Mouse (Mus musculus) spleen, postnatal 10 days (tissue): ENCODE results near the gene Capns1.
"Not testable (repeated sequence)": the region's sequence is repeated elsewhere in the genome, so short reads cannot be mapped to it uniquely, and the experiment has no call there.

Experiments used
- DNase-seq, 2 experiments: peaks; one replicate each; pipeline ENCODE4 v3.0.0; 2021 to 2022; ENCODE audit warnings: low spot score in 2 of 2

Capns1 gene

GRCm38 (mm10) chr7:30198481-30198971 lies at the start of gene Capns1:
Gene Capns1 (minus strand): TSS chr7:30198811.
- DNase-seq, result peak; percentile 28 to 70

GRCm38 (mm10) chr7:30237374-30237773 lies 38.8 kb upstream of the Capns1 start:
- DNase-seq, result not testable (repeated sequence)

GRCm38 (mm10) chr7:30235625-30236024 lies 37.0 kb upstream of the Capns1 start, which contains the start of gene Ovol3:
Gene Ovol3 (minus strand): TSS chr7:30235725.
- no peak for DNase-seq

- no peak for DNase-seq
Observed at GRCm38 (mm10) chr7:30235091-30235490, 36.5 kb upstream of the Capns1 start.

- DNase-seq, result no peak
Observed at GRCm38 (mm10) chr7:30234276-30234858, 35.8 kb upstream of the Capns1 start.

DNA sequence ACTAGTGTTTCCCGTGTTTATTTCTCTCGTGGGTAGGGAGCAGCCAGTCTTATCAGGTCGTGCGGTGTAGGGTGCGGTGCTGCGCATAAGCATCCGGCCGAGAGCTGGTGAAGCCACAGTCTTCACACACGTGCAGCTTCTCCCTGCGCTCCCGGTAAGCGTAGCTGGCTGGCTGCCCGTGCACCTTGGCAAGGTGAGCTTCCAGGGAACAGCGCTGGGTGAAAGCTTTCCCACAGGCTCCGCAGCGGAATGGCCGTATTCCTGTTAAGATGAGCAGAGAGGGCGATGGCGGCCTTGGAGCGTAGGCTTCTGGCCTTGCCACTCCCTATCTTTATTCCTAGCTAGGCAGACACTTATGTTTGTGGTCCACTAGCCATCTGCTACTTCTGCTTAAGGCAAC lies 34.8 kb upstream of the Capns1 start:
- DNase-seq, result no peak

DNA sequence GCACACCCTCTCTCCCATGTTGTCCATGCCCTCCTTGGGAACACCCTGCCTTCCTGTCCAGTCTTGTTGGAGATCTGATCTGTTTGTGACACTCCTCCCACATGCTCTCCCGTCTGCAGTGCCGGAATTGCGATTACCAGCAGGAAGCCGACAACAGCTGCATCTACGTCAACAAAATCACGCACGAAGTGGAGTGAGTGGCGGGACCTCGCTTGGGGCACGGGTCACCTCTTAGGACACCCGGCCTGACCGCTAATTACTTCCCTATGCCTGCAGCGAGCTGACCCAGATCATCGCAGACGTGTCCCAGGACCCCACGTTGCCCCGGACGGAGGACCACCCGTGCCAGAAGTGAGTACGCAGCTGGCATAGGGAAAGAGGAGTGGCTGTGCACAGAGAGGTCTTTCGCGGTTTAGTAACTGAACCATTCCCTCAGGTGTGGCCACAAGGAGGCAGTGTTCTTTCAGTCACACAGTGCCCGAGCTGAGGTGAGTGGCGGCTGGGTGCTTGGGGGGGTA lies 34.1 kb upstream of the Capns1 start:
- DNase-seq, result peak; percentile 59 to 80

- peak; percentile 92 to 96 for DNase-seq
Observed at GRCm38 (mm10) chr7:30231669-30232454, 33.3 kb upstream of the Capns1 start, which contains the start of the genes Polr2i and Tbcb. Gene Polr2i (plus strand): TSS chr7:30231948. Gene Tbcb (minus strand): TSS chr7:30232272.

DNA sequence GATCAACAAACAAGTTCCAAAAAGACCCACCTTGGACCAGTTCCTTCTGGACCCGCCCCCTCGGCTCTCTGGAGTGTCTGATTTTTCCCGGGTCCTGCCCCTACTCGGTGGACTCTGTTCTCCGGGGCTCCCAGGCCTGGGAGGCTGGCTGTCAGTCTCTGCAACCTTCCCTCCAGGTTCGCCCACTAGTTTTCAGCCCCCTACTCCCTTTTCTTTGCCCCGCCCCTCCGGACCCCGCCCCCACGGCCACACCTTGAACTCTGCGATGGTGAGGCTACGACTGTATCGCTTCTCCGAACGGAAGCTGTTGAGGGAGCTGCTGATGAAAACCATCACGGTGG lies 32.7 kb upstream of the Capns1 start:
- no peak for DNase-seq

DNA sequence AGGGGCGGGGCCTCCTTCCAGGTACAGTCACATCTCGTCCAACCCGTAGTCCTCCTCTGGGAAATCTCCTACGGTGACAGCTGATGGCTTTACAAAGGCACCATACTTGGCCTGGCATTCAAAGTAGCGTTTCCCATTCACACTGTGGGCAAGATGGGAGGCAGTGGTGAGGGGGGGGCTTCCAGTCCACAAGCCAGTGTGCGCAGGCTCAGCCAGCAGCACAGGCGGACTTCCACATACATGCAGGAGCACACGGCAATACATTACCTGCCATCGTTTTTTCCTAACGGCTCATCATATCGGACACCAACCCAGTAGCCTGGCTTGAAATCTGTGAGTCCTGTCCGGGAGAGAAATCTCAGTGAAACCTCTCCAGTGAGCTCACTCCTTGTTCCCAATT lies 25.6 kb upstream of the Capns1 start:
- DNase-seq, result no peak

DNA sequence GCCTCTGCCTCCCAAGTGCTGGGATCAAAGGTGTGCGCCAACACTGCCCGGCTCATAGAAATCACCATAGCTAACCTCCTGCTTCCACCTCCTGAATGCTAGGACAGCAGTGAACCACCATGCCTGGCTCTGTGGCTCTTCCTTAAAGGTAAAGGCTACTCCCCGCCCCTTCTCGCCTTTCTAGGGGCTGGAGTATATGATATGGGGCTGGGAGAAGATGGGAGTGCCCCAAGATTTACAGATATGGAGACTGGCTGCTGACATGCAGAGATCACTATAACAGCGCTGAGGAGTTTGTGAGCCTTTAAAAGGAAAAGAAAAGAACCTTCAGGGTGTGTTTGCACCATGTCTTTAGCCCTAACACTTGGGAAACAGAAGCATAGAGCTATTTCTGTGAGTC lies 23.6 kb upstream of the Capns1 start:
- DNase-seq, result no peak

- no peak for DNase-seq
Observed at GRCm38 (mm10) chr7:30221433-30221832, 22.8 kb upstream of the Capns1 start.

GRCm38 (mm10) chr7:30220008-30220356 lies 21.4 kb upstream of the Capns1 start:
- no peak for DNase-seq

DNA sequence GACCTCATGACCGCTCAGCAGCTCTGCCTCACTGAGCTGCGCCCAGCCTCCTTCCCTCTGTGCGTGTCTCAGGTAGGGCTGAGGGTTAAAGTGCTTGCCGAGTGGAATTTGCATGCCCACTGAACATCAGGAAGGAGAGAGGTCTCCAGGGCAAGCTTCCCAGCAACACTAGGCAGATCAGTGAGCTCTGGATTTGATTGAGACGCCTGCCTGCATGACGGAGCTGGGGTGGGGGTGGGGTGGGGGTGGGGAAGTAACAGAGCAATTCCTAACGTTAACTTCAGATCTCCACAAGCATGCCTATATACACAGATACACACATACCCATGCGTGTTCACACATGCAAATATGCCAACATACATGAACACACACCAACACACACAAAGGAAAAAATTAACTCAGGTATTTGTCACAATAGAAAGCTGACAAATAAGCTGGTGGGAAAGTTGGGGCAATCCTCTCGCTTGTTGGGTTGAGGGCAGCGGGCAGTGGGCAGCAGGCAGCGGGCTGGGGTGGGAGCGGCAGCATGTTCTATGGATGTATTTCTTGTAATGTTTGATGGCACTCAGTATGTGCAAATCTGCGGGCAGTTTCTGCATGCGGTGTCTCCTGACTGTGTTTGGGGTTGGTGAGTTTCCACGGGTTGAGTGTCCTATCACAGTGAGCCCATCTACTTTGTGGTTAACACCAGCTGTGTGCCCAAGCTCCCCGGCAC lies 20.8 kb upstream of the Capns1 start:
- DNase-seq, result peak; percentile 14 to 65

DNA sequence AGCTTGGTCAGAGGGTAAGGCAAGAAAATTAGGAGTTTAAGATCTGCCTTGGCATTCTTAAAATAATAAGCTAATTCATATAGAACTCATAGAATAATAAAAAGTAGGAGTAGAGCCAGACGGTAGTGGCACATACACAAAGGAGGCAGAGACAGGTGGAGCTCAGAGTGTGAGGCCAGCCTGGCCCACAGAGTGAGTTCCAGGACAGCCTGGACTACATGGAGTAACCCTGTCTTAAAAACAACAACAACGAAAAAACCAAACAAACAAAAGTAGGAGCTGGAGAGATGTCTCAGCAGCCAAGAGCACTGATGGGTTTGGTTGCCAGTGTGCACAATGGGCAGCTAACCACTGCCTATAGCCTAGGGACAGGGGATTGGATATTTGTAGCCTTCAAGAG lies 18.7 kb upstream of the Capns1 start:
- DNase-seq, result no peak

GRCm38 (mm10) chr7:30216723-30217151 lies 18.1 kb upstream of the Capns1 start:
- peak; percentile 42 to 87 for DNase-seq

GRCm38 (mm10) chr7:30215875-30216274 lies 17.3 kb upstream of the Capns1 start:
- no peak for DNase-seq

- no peak for DNase-seq
Observed at GRCm38 (mm10) chr7:30213881-30214280, 15.3 kb upstream of the Capns1 start.

DNA sequence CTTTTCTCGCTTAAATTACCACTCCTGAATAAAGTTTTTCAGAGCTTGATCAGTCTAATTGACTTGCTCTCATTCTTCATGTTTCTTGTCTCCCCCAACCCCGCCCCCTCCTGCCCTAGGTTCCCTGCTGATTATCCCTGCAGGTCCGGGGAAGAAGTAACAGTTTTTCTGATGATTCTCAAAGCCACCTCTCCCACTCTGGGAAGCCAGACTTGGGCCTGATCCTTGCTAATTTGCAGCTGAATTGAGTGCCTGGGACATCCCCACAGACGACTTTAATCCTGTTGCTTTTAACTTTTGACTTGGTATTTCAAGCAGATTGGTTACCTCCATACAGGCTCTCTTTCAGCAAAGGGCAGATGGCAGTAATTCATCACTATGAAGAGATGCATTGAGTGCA lies 12.4 kb upstream of the Capns1 start:
- no peak for DNase-seq

- not testable (repeated sequence) for DNase-seq
Observed at GRCm38 (mm10) chr7:30206364-30206763, 7.8 kb upstream of the Capns1 start.

GRCm38 (mm10) chr7:30205383-30205782 lies 6.8 kb upstream of the Capns1 start:
- DNase-seq, result peak; percentile 47 to 78

- DNase-seq, result no peak
Observed at GRCm38 (mm10) chr7:30204380-30204779, 5.8 kb upstream of the Capns1 start.
